Mouse (Mus musculus) monocyte, adult 5-6 weeks (primary cell): ENCODE results near the gene E130309D02Rik. TPM values are rescaled to one million over a fixed set of nuclear protein-coding genes. Genes with fewer than 3 reads are reported as not detected.

Source experiments
- ATAC-seq: fragments of 153-309, 156-312 bp; replicated peaks from 2 replicates; pipeline ENCODE4 v1.8.0; 2017; ENCODE audit warnings: mild to moderate bottlenecking; ENCODE audit not compliant: low TSS enrichment, insufficient number of reproducible peaks, severe bottlenecking, poor library complexity, low FRiP score
- total RNA-seq: library from RNA; stranded (forward); fragments of 200-1000, 200-491, 200-594 nt; gene quantifications from 3 replicates; pipeline ENCODE4 v1.2.3, GENCODE M21; 2017

Gene E130309D02Rik
- 7.4 to 12.5 TPM (median 10.3 TPM) in 3 replicates for total RNA-seq

DNA sequence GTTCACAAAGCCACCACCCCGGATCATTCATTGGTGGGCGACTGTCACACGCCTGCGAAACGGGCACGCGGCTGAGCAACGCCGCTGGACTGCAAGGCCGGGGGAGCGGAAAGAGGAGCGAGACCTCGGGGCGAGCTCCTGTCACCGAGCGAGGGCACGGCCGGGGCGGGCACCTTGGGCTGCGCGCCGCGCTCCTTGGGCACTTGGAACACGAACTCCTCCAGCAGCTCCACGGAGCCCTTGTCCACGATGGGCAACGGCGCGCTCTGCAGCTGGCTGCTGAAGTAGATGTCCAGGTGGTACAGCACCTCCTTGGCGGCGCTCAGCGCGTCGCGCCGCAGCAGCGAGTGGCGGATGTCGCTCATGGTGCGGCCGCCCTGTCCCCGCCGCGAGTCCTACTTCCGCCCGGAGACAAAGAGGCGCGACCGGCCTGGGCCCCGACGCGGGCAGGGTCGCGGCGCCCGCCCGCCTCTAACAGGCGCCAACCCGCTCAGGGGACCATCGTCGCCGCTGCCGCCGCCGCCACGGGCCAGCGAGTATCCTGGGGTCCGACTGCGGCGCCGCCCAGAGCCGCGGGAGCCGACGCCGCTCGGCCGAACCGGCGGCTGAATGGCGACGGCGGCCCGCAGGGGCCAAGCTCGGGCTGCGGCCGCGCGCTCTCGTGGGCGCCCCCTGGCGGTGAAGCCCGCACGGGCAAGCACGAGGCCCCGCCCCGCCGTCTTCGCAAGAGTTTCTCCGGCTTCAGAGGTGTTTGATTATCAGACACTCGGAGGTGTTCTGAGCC is at the start of gene E130309D02Rik:
TSS of gene E130309D02Rik (minus strand) at position 631 of the 784 bp plus-strand sequence.
- ATAC-seq, result peak; percentile 57; the same call in 1 of the 2 replicates

DNA sequence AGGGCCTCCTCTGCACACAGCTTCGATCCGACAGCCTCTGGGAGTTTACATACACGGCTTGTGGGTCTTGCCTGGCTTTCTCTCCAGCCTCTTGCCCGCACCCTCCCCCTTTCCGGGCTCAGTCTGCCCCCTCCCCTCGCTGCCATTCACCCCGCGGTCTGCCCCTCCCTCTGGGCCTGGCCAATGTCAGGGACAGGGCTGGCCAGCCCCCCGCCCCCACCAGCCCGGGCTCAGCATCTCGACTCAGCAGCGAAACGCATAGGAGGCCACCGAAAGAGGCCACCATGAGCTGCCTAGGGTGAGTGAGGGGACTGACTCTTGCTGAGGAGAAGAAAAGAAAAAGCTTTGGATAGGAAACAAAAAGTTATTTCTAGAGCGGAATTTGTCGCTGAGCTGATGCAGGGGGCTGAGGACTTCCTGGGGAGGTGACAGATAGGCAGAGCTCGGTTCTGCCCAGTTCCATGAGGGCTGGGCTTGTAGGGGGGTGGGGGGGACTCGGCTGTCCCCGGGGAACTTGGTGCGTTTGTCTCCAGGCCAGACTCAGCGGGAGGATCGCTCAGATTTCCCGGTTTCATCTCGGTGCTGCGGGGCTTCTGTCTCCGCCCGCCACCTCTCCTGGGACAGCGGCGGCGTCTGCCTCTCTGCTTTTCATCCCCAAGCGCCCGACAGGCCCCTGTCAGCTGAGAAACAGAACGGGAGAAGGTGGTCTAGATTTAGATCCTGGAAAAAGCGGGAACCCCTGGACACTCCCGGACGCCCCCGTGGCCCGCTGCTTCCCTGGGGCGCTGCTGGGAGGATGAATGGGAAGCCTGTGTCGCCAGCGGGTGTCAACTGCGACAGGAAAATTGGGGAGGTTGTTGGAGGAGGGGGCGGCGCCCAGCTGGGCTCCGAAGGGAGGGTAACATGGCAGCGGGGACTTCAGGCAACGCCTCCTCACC is 48.8 kb upstream of the E130309D02Rik start:
- ATAC-seq, result no peak

DNA sequence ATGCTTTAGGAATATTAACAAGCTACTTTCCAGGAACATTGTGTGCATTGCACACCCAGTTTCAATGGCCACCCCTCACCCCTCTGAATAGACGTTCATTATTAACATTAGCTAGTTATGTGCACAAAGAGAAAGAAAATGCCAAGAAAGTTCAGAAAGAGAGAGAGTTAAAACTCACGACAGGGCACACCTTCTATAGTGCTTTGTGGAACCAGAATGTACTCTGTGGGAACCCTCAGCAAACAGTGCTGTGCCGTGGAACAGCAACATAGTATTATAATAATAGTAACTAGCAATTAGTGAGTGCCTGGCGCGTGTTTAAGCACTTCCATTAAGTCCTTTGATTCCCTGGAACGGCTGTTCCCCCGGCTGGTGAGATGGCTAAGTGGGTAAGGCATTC is 46.3 kb upstream of the E130309D02Rik start:
- ATAC-seq, result no peak

DNA sequence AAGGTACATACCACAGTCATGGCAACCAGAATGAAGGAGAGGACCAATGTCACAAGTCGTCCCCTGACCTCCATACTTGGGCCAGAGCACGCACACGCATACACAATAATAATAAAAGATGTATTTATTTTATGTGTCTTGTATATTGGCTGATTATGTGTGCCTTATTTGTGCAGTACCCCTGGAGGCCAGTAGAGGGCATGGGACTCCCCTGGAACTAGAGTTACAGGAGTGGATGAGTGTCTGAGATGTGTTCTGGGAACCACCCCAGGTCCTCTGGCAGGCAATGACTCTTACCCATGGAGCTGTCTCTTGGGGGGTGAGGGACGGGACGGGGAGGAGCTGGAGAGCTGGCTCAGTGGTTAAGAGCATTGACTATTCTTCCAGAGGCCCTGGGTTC is 44.8 kb upstream of the E130309D02Rik start:
- ATAC-seq, result no peak

DNA sequence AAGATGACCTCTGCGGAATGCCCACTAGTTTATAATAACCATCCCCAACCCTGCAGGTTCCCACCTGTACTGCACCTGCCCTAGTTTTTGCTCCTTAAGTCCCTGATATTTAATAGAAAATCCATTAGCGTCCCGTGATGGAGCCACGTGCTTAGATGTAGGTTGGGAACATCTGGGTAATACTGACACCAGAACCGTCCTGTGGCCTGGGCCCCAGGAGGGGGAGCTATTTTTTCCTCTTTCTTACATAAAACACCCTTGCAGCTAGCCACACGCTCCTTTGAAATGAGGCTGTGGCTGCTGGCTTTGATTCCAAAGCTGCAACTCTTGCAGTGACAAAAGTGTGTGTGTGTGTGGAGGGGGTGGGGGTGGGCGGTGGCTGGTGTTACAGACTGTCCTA is 44.1 kb upstream of the E130309D02Rik start:
- ATAC-seq, result no peak

DNA sequence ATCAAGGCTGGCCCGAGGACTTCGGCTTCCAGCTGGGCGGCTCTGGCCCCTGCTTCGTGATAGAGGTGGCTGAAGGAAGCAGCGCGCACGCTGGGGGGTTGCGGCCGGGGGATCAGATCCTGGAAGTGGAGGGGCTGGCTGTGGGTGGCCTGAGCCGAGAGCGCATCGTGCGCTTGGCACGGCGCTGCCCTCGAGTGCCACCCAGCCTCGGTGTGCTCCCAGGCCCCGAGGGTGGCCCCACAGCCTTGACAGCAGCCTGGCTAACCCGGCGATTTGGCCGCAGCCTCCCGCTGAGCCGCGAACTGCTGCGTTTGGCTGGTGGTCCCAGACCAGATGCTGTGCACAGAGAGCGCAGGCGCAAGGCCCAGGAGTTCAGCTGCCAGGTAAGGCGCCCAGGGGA is 42.4 kb upstream of the E130309D02Rik start:
- ATAC-seq, result no peak

DNA sequence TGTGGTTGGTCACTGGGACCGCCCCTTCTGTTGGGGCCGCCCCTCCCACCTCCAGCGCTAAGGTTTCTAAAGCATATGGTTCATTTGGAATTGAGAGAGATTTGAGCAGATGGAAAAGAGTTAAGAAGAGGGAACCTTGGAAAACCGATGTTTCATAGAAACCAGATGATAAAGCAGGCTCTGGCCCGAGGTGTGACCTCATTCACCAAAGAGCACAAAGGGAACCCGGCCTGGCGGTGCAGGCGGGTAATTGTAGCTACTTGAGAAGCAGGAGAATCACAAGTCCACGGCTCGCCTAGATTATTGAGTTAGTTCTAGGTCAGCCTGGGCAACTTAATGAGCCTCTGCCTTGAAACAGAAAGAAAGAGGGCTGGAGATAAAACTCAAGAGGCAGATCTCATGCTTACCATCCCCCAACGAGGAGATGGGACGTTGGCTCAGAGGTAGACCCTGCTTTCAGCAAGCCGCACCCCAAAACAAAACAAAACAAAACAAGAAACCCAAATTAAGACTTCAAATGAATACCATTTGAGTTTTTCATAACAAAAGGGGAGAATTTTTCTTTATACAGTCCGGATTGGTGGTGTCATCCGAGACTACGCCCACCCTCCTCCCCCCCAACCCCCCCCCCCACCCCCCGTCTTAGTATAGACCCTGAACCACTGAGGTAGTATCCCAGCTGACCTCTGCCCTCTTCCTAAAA is 41.7 kb upstream of the E130309D02Rik start, which contains the start of gene Grid2ip:
TSS of gene Grid2ip (plus strand) at position 653 of the 703 bp plus-strand sequence.
- ATAC-seq, result no peak

DNA sequence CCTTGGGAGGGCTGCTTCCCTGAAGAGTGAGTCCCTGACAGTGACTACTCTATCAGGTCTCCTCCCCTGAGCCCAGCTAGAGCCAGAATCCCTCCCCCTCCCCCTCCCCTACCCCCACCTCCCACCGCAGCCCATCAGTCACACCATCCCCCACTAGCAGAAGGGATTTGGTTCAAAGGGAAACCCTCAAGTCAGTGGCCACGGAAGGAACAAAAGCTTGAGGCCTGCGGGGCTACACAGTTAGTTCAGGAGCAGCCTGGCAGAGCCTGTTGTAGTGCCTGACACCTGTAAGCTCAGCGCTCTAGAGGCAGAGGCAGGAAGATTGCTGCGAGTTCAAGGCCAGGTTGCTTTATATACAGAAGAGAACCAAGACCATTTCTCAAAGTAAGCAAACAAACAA is 40.9 kb upstream of the E130309D02Rik start:
- no peak for ATAC-seq

DNA sequence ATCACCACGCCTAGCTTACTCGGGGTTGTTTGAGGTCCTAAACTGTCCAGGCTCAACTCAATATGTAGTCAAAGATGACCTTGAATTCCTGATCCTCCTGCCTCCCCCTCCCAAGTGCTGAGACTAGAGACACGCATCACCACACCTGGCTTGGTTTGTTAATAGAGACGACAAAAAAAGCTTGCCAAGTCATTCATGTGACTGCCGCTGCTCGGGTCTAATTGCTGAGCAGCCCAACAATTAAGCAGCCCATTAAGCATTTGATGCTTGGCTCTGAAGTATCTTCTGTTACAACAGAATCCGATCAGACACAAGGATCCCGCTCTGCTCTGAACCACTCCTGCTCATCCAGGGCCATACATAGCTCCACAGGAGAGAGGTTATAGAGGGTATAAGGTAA is 31.2 kb upstream of the E130309D02Rik start:
- no peak for ATAC-seq

DNA sequence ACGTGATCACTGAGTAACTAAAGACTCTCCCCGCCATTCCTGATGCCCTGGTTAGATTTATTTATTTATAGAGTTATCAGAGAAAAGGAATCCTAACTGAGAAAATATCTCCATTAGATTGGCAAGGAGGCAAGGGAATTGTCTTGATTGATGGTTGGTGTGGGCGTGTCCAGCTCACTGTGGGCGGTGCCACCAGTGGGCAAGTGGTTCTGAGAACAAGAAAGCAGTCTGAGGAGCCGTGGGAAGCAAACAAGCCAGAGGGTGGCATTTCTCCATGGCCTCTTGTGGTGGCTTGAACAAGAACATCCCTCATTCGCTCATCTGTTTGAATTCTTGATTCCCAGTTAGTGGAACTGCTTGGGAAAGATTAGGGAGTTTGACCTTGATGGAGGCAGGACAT is 24.4 kb upstream of the E130309D02Rik start:
- ATAC-seq, result no peak

DNA sequence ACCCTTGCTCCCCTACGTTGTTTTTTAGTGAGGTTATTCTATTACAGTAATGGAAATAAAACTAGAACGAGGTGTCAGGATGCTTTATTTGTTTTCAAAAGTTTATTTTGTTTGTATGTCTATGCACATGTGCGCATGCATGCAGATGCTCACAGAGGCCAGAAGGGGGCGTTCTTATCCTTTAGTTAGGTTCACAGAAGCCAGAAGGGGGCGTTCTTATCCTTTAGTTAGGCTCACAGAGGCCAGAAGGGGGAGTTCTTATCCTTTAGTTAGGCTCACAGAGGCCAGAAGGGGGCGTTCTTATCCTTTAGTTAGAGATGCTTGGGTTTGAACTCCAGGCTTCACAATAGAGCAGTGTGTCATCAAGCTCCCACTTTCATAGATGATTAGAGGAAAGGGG is 21.4 kb upstream of the E130309D02Rik start:
- ATAC-seq, result no peak

DNA sequence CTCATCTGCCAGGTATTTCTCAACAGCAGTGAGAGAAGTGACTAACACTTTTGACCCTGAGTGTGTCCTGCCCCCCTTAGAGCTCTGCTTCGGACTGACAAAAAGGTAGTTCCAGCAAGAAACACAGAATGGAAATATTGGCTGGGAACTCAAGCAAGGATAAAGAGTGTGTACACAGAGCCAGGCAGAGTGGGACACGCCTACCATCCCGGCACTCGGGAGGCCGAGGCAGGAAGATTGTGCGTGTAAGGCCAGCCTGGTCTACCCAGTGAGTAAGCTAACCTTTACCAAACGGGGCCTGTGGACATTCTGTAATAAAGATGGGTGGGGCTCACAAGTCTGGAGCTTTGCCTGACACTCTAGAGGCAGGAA is 19.9 kb upstream of the E130309D02Rik start:
- ATAC-seq, result no peak

DNA sequence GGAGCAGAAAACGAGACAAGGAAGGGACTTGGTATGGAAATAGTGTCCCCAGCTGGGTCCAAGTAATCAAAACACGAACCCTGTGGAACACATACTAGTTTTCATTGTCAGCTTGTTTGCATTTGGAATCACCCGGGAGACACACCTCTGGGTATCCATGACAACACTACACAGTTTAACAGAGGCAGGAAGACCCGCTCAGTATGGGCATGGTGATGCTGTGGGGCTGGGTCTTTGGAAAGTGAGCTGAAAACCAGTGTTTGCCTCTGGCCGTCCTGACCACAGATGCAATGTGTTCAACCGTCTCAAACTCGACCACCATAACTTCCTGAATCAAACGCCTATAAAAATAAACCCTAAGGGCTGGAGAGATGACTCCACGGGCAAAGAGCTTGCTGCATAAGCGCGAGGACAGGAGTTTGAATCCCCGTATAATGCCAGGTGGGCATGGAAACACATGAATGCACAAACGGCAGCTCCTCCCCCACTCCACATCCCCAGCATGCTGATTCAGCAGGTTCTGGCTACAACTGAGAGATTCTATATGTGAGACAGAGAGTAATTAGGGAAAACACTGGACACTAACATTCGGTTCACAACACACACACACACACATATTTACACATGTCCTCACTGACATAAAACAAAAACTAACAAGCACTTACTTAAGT is 19.4 kb upstream of the E130309D02Rik start:
- ATAC-seq, result no peak

DNA sequence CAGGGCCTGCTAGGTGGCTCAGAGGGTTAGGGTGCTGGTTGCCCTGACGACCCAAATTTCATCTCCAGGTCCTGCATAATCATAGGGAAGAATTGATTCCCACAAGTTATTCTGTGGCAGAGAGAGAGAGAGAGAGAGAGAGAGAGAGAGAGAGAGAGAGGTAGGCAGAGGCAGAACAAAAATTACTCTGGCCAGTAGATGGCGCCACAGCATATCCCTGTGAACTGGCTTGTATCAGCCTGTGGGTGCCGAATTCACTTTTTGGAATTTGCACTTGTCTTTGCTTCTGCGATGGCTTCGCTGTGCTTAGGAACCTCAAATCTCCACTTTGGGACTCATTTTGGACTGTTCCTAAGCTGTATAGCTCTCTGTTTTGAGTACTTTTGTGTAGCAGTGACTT is 18.7 kb upstream of the E130309D02Rik start:
- 0 out of 2 replicates have a peak, but pooled peaks have one; percentile 42 for ATAC-seq

DNA sequence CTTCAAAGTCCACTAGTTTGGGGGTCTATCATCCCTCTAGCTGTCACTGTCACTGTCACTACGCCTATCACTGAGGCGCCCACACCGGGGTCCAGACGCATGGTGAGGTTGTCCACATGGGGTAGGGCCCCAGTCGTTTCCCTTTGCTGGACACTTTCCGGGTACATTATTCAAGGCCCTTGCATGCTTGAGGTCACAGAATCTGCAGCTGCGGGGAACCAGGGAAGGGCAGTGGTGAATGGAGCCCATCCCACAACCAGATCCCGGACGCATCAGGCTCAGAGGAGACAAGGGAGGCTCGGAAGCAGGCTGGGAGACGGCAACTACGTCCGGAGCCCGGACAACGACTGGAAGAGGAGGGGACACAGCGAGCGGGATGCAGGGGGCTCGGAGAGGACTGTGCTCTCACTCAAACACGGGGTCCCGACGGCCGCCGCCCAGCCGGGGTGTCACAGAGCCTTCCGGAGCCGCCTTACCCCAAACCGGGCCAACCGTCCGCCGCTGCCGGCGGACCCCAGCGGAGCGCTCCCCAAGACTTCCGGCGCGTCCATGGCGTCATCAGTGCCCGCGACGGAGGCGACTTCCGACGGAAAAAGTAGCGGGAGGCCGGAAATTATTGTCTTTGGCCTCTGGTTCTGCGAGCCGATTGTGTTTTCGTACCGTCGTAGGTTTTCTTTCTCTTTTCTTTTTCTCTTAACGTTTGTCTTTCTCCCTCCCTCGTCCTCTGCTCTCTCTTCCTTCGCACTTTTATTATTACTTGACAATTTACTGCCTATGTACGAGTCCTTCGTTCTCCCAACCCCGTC is 13.7 kb upstream of the E130309D02Rik start, which contains the start of gene Zdhhc4:
TSS of gene Zdhhc4 (minus strand) at position 567 of the 806 bp plus-strand sequence.
- peak; percentile 83 for ATAC-seq

DNA sequence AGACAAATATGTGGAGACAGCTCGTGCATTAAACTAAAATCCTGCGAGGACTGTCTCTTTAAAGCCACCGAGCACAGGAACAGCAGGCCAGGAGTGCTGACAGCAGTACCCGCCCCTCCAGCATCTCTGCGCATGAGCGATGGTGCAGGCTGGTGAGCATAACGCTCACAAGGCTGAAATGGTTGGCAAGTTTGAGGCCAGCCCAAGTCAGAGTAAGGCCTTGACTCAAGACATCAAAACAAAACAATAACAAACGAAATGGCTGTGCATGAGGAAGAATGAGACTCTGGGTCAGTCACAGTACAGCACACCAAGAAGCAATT is 2.1 kb upstream of the E130309D02Rik start:
- ATAC-seq, result no peak

DNA sequence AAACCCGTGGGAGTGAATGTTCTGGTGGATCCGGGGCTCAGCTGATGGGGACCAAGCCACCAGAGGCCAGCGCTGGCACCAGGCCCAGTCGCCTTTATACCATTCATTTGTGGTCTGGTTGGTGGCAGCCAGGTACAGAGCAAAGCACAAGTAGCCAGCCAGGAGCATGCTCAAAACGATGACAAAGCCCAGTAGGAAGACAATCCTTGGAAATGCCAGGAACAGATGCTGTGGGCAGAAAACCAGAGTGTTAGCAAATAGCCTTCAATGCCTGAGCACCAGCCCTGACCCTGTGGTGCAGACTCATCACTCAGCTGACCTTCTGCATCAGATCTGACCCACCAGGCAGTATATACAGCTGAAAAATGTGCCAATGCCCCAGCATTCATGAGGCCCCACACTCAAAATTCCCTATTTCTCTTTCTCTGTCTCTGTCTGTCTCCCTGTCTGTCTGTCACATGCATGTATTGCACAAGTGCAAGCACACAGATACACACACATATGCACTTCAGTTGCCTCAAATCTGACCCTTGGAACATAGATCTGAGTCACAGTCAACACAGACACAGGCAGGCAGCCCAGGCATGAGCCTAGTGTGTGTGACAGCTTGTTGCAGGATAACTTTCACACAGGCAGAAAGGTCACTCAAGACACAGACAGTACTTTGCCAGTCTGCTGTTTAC is 1.6 kb upstream of the E130309D02Rik start:
- ATAC-seq, result no peak
